Mouse (Mus musculus) spleen, adult 18-20 months (tissue): ENCODE data around the gene Efna5.

Experiments
- DNase-seq, 2 experiments: peaks; one replicate each; pipeline ENCODE4 v3.0.0; 2022; ENCODE audit warnings: mixed read lengths in 2 of 2

Efna5 gene

GRCm38 (mm10) chr17:62592436-62593074 lies 288.6 kb downstream of the Efna5 start:
- no peak for DNase-seq

- no peak for DNase-seq
These were observed 289.3 kb downstream of the Efna5 start for GRCm38 (mm10) chr17:62591581-62592435.

- no peak for DNase-seq
These were observed 290.2 kb downstream of the Efna5 start for GRCm38 (mm10) chr17:62590685-62591460.

GRCm38 (mm10) chr17:62580127-62580526 lies 301.0 kb downstream of the Efna5 start:
- DNase-seq: no peak

- no peak for DNase-seq
These were observed 301.5 kb downstream of the Efna5 start for GRCm38 (mm10) chr17:62579618-62580017.

GRCm38 (mm10) chr17:62574499-62575265 lies 306.4 kb downstream of the Efna5 start:
- no peak for DNase-seq

GRCm38 (mm10) chr17:62570101-62570500 lies 311.0 kb downstream of the Efna5 start:
- DNase-seq: no peak

GRCm38 (mm10) chr17:62568019-62568418 lies 313.1 kb downstream of the Efna5 start:
- no peak for DNase-seq

- no peak for DNase-seq
These were observed 315.5 kb downstream of the Efna5 start for GRCm38 (mm10) chr17:62565632-62566031.

GRCm38 (mm10) chr17:62562439-62562838 lies 318.7 kb downstream of the Efna5 start:
- no peak for DNase-seq

- DNase-seq: no peak
These were observed 323.9 kb downstream of the Efna5 start for GRCm38 (mm10) chr17:62557215-62557614.
